8 mouse cellular contexts compared by ENCODE assay signal in the genomic region with DNA sequence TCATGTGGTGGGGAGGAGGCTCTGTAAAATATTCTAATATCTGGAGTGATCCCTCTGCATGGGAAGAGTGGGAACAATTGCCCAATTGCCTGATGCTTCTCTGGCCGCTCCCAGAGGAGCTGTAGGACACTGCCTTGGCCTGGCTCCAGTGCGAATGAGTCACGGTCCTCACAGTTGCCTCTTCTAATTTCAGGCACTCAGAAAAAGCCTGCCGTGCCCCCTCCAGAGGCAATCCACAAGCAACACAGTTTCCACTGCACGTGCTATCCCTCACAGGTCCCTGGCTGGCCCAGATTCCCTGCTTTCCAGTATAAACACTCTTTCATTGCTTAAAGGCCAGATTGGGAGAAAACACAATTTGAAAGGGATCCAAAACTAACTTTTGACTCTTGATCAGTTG. TPM values are rescaled to one million over a fixed set of nuclear protein-coding genes. Genes with fewer than 3 reads are reported as not detected.
DNase-seq lines count a peak whose midpoint lies in the region; ATAC-seq and TF ChIP-seq lines count a peak whose summit lies in the region.

No protein-coding gene starts in this region.

- TF ChIP-seq CTCF in C2C12 (IDR thresholded peaks at IDR 0.05; ENCODE audit: control insufficient read depth, insufficient read depth, insufficient read length): no peak
- TF ChIP-seq CTCF in heart, postnatal 0 days (IDR thresholded peaks at IDR 0.05; ENCODE audit: low read depth): peak; percentile 35

- 0 out of 2 replicates have a peak, but pooled peaks have one; percentile 57 for TF ChIP-seq EP300 in heart, postnatal 0 days (IDR thresholded peaks at IDR 0.05; ENCODE audit: low read depth)

- no peak overlapping the region for H3K27ac ChIP-seq in embryonic facial prominence, embryonic 14.5 days (replicated peaks; ENCODE audit: low read depth, low read length)
- peak overlapping the region; percentile 54; the same call in 1 of the 2 replicates for H3K27ac ChIP-seq in heart, postnatal 0 days (ENCODE audit: low read depth)
- H3K27ac ChIP-seq in forebrain, embryonic 16.5 days (ENCODE audit: low read length): no peak overlapping the region

- H3K9ac ChIP-seq in embryonic facial prominence, embryonic 14.5 days (ENCODE audit: low read depth, low read length): no peak overlapping the region
- H3K9ac ChIP-seq in heart, postnatal 0 days (replicated peaks; ENCODE audit: low read depth, low read length): no peak overlapping the region
- H3K9ac ChIP-seq in forebrain, embryonic 16.5 days (replicated peaks; ENCODE audit: low read depth, low read length): no peak overlapping the region

- ATAC-seq in embryonic facial prominence, embryonic 14.5 days (ENCODE audit: low read depth): peak; percentile 45
- ATAC-seq in heart, postnatal 0 days (ENCODE audit: insufficient read depth, low read depth): peak; percentile 84
- ATAC-seq in forebrain, embryonic 16.5 days: no peak

- H3K4me3 ChIP-seq in C2C12 (ENCODE audit: insufficient read depth, poor library complexity, severe bottlenecking): no peak overlapping the region
- H3K4me3 ChIP-seq in embryonic facial prominence, embryonic 14.5 days (ENCODE audit: low read depth, low read length): no peak overlapping the region
- no peak overlapping the region for H3K4me3 ChIP-seq in heart, postnatal 0 days (ENCODE audit: low read depth, low read length)
- H3K4me3 ChIP-seq in forebrain, embryonic 16.5 days (replicated peaks; ENCODE audit: low read length): no peak overlapping the region

- H3K4me1 ChIP-seq in embryonic facial prominence, embryonic 14.5 days (ENCODE audit: control insufficient read depth, insufficient read depth, low read length): peaks cover 4% of the 10 kb centered on the region; the same call in 1 of the 2 replicates
- H3K4me1 ChIP-seq in heart, postnatal 0 days (ENCODE audit: control insufficient read depth, insufficient read depth): peaks cover 11% of the 10 kb centered on the region
- H3K4me1 ChIP-seq in forebrain, embryonic 16.5 days (replicated peaks; ENCODE audit: control insufficient read depth, insufficient read depth, low read length): peaks cover 5% of the 10 kb centered on the region; the same call in 1 of the 2 replicates

- H3K79me2 ChIP-seq in C2C12 (ENCODE audit: control insufficient read depth, insufficient read depth): no peaks in the 10 kb centered on the region

- WGBS in embryonic facial prominence, embryonic 14.5 days: 32% methylated on average over 5 of the region's 5 CpGs
- 5% methylated on average over 5 of the region's 5 CpGs for WGBS in heart, postnatal 0 days
- 28% methylated on average over 5 of the region's 5 CpGs for WGBS in forebrain, embryonic 16.5 days

- H3ac ChIP-seq in C2C12 (ENCODE audit: control insufficient read depth, insufficient read length, low read depth): no peak overlapping the region

- H3K4me2 ChIP-seq in embryonic facial prominence, embryonic 14.5 days (ENCODE audit: low read depth, low read length): no peak overlapping the region
- H3K4me2 ChIP-seq in heart, postnatal 0 days (ENCODE audit: low read depth, low read length): no peak overlapping the region
- no peak overlapping the region for H3K4me2 ChIP-seq in forebrain, embryonic 16.5 days (ENCODE audit: low read length)

- H3K9me3 ChIP-seq in embryonic facial prominence, embryonic 14.5 days (ENCODE audit: control insufficient read depth, low read length): no peaks in the 10 kb centered on the region
- no peaks in the 10 kb centered on the region for H3K9me3 ChIP-seq in heart, postnatal 0 days (replicated peaks; ENCODE audit: control insufficient read depth, low read length)
- no peaks in the 10 kb centered on the region for H3K9me3 ChIP-seq in forebrain, embryonic 16.5 days (ENCODE audit: control insufficient read depth, low read length)

- H3K36me3 ChIP-seq in C2C12 (ENCODE audit: control insufficient read depth, insufficient read depth): no peaks in the 10 kb centered on the region
- peaks cover 9% of the 10 kb centered on the region; the same call in 1 of the 2 replicates for H3K36me3 ChIP-seq in embryonic facial prominence, embryonic 14.5 days (ENCODE audit: control insufficient read depth, insufficient read depth, low read length)
- peaks cover 6% of the 10 kb centered on the region for H3K36me3 ChIP-seq in heart, postnatal 0 days (replicated peaks; ENCODE audit: control insufficient read depth, insufficient read depth, low read length)
- no peaks in the 10 kb centered on the region for H3K36me3 ChIP-seq in forebrain, embryonic 16.5 days (ENCODE audit: control insufficient read depth, insufficient read depth)

- no peaks in the 10 kb centered on the region for H3K27me3 ChIP-seq in C2C12 (ENCODE audit: control insufficient read depth, insufficient read depth, insufficient read length)
- H3K27me3 ChIP-seq in embryonic facial prominence, embryonic 14.5 days (replicated peaks; ENCODE audit: control insufficient read depth, insufficient read depth, low read length): no peaks in the 10 kb centered on the region
- no peaks in the 10 kb centered on the region for H3K27me3 ChIP-seq in heart, postnatal 0 days (ENCODE audit: control insufficient read depth, insufficient read depth, low read length)
- H3K27me3 ChIP-seq in forebrain, embryonic 16.5 days (replicated peaks; ENCODE audit: control insufficient read depth, insufficient read depth, low read length): no peaks in the 10 kb centered on the region

- H3K79me3 ChIP-seq in C2C12 (ENCODE audit: low read depth): no peaks in the 10 kb centered on the region

- peak; percentile 65 for DNase-seq in R1 (ENCODE audit: low read depth, low spot score)
- peak; percentile 89 for DNase-seq in embryonic facial prominence, embryonic 14.5 days (ENCODE audit: low spot score)
- peak; percentile 94 for DNase-seq in heart, postnatal 0 days (ENCODE audit: low spot score)
- DNase-seq in left cerebral cortex, adult 8-10 months (ENCODE audit: low spot score in 2 of 2): peak; percentile 68 to 90
- peak; percentile 80 for DNase-seq in right cerebral cortex, postnatal 25 days
- DNase-seq in yolk sac, embryonic 10.5 days (ENCODE audit: low spot score): no peak

TF ChIP-seq in C2C12, 6 proteins besides CTCF, POLR2A, EP300 and RAD21:
- TF ChIP-seq FOSL1 (IDR thresholded peaks at IDR 0.05; ENCODE audit: insufficient read depth, low read length, poor library complexity, severe bottlenecking): peak; percentile 58
- TF ChIP-seq CEBPB (IDR thresholded peaks at IDR 0.05; ENCODE audit: low read depth): peak; percentile 90
- TF ChIP-seq MYOG (IDR thresholded peaks at IDR 0.05; ENCODE audit: control insufficient read depth, extremely low read depth, insufficient read length): no peak
- TF ChIP-seq MAX (IDR thresholded peaks at IDR 0.05): peak; percentile 81
- no peak for TF ChIP-seq USF1 (IDR thresholded peaks at IDR 0.05; ENCODE audit: low read depth)
- no peak for TF ChIP-seq MYOD1 (IDR thresholded peaks at IDR 0.05; ENCODE audit: control insufficient read depth, insufficient read length, low read depth)
TF ChIP-seq in C2C12: peak in this region for 3.

RNA-seq across cellular contexts. Expression of a gene that starts 13.2 kb away (rescaled TPM):
- polyA plus RNA-seq in C2C12 (2012; fragmentation: generic; extraction: Trizol): 1.6 TPM
- 7.3 and 9.6 TPM in 2 replicates for polyA plus RNA-seq in embryonic facial prominence, embryonic 14.5 days (2014; fragmentation: Nextera tagmentation; extraction: Ambion mirVana)
- total RNA-seq in heart, postnatal 0 days (2014; rRNA removed; ENCODE audit: low replicate concordance): 8.9 and 16.7 TPM in 2 replicates
- 1.9 and 2.1 TPM in 2 replicates for polyA plus RNA-seq in heart, postnatal 0 days (2015; fragmentation: Nextera tagmentation; extraction: Ambion mirVana)
- 10 to 100 TPM; 22.7 to 30.4 (median 24.4) TPM for total RNA-seq in left cerebral cortex, adult 8-10 months (2022)
- 9.0 and 10.1 TPM in 2 replicates for polyA plus RNA-seq in forebrain, embryonic 16.5 days (2015; fragmentation: Nextera tagmentation; extraction: Ambion mirVana)

RNA-seq across cellular contexts. Expression of a gene that starts 24.0 kb away (rescaled TPM):
- 4.8 TPM for polyA plus RNA-seq in C2C12 (2012; fragmentation: generic; extraction: Trizol)
- 16.5 and 18.2 TPM in 2 replicates for polyA plus RNA-seq in embryonic facial prominence, embryonic 14.5 days (2014; fragmentation: Nextera tagmentation; extraction: Ambion mirVana)
- 10.5 and 11.8 TPM in 2 replicates for total RNA-seq in heart, postnatal 0 days (2014; rRNA removed; ENCODE audit: low replicate concordance)
- 11.5 and 12.3 TPM in 2 replicates for polyA plus RNA-seq in heart, postnatal 0 days (2015; fragmentation: Nextera tagmentation; extraction: Ambion mirVana)
- 10 to 100 TPM; 23.9 to 30.4 (median 29.1) TPM for total RNA-seq in left cerebral cortex, adult 8-10 months (2022)
- polyA plus RNA-seq in forebrain, embryonic 16.5 days (2015; fragmentation: Nextera tagmentation; extraction: Ambion mirVana): 32.7 and 40.5 TPM in 2 replicates
